Mouse (Mus musculus): Measurements from ENCODE around the gene Olfr395. TPM values are rescaled to one million over a fixed set of nuclear protein-coding genes. Genes with fewer than 3 reads are reported as not detected.

Olfr395 gene
- total RNA-seq (2023): not detected in 4 replicates

DNA sequence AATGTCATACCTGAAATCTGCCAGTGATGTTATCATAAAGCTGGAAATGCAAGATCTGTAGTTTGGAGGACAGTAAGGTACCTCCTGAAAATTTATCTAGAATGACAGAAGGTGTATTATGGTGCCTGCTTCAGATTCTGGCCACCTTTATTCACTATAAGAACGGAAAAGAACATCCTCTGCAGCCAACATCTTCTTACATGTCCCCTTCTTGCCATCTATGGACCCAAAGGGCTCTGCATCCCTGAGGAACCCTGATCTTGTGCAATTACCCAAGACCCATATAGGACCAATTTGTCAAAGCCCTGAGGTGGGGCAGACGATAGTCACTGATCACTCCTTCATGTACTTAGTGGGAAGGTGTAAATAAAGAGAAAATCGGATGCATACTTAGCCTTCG, at the start of gene Olfr395:
Olfr395 (minus strand) TSS at position 101 of the 400 bp plus-strand sequence.

DNA sequence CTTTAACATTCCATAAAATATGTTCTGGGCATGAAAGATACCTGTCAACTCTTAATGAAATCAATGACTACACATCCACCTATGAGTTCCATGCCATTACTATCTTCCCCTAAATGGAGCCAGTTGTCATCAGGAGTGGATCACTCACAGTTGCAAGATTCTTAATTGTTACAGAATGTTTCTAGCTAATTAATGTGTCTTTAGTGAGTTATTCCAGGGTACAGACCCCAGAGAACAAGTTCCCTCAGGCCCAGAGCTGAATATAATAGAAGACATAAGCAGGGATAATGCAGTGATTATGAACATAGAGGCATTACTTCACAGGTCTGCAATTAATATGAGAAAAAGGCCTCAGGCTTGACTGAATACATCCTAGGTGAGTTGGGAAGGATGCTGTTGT, 27.3 kb upstream of the Olfr395 start, which contains the start of gene Olfr23:
Olfr23 (plus strand) TSS at position 301 of the 400 bp plus-strand sequence.

DNA sequence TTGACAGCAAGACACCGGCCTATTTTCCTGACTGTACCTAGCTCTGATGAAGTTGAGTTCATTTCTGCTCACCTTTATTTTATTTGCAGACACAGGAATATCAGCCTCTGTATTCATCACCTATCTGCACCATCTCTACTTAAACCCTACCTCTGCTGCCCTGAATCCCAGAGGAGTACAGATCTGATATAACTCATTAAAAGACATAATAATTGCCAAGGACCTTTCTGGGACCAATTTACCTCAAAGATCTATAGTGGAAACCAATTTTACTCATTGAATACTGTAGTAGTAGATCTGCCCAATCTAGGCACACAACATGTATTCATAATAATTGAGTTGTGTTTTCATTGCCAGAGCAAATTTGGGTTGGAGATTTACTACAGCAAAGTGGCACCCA, 18.4 kb downstream of the Olfr395 start, which contains the start of gene Olfr394:
Olfr394 (minus strand) TSS at position 101 of the 400 bp plus-strand sequence.

Other genes with a start within 250 kb of the Olfr395 start
- not detected in 4 replicates for gene Zfp735, start 220.5 kb downstream of the Olfr395 start, total RNA-seq (2023)
- gene Olfr389, start 128.6 kb downstream of the Olfr395 start, total RNA-seq (2023): not detected in 4 replicates
- not detected in 4 replicates for gene Olfr390, start 126.3 kb downstream of the Olfr395 start, total RNA-seq (2023)
- not detected in 4 replicates for gene Olfr391-ps, start 106.2 kb downstream of the Olfr395 start, total RNA-seq (2023)
- not detected in 4 replicates for gene Olfr392, start 92.2 kb downstream of the Olfr395 start, total RNA-seq (2023)
- gene Olfr393, start 57.8 kb downstream of the Olfr395 start, total RNA-seq (2023): not detected in 4 replicates
- gene Olfr394, start 18.5 kb downstream of the Olfr395 start, total RNA-seq (2023): not detected in 4 replicates
- gene Olfr23, start 27.4 kb upstream of the Olfr395 start, total RNA-seq (2023): not detected in 4 replicates
- gene Olfr397, start 51.5 kb upstream of the Olfr395 start, total RNA-seq (2023): not detected in 4 replicates
- not detected in 4 replicates for gene Olfr398, start 81.1 kb upstream of the Olfr395 start, total RNA-seq (2023)
- not detected in 4 replicates for gene Olfr139, start 147.3 kb upstream of the Olfr395 start, total RNA-seq (2023)
- gene Olfr399, start 147.3 kb upstream of the Olfr395 start, total RNA-seq (2023): not detected in 4 replicates
- not detected in 4 replicates for gene Zfp616, start 160.7 kb upstream of the Olfr395 start, total RNA-seq (2023)
- gene Olfr401, start 204.4 kb upstream of the Olfr395 start, total RNA-seq (2023): not detected in 4 replicates
- gene Olfr402, start 244.2 kb upstream of the Olfr395 start, total RNA-seq (2023): not detected in 4 replicates